In genomic region chr8:85027516-85027855, GRCm38 (mm10) we compare ENCODE assay signal across 8 mouse cellular contexts. TPM values are rescaled to one million over a fixed set of nuclear protein-coding genes. Genes with fewer than 3 reads are reported as not detected.
DNase-seq lines count a peak whose midpoint lies in the region; ATAC-seq and TF ChIP-seq lines count a peak whose summit lies in the region.

No protein-coding gene starts in this region.

- no peaks in the 10 kb centered on the region for H3K9me3 ChIP-seq in kidney, embryonic 16.5 days (ENCODE audit: low read length)
- no peaks in the 10 kb centered on the region for H3K9me3 ChIP-seq in hindbrain, embryonic 11.5 days (ENCODE audit: control insufficient read depth, low read length)
- H3K9me3 ChIP-seq in lung, postnatal 0 days (ENCODE audit: low read length), result no peaks in the 10 kb centered on the region

- DNase-seq in kidney, adult 18-20 months, result no peak
- DNase-seq in adipocyte (ENCODE audit: low spot score), result peak; percentile 38
- DNase-seq in hindbrain, embryonic 11.5 days (ENCODE audit: low spot score), result peak; percentile 35
- DNase-seq in lung, postnatal 0 days (ENCODE audit: low spot score), result no peak
- DNase-seq in frontal cortex, postnatal 10 days (ENCODE audit: low spot score in 2 of 2), result no peak
- DNase-seq in cerebellum, adult 11-12 months, result no peak

- ATAC-seq in kidney, embryonic 16.5 days (ENCODE audit: low FRiP score, low TSS enrichment), result no peak
- no peak for ATAC-seq in hindbrain, embryonic 11.5 days (ENCODE audit: low FRiP score)
- no peak for ATAC-seq in lung, postnatal 0 days
- ATAC-seq in monocyte, adult 5-6 weeks (replicated peaks; ENCODE audit: insufficient number of reproducible peaks, low FRiP score, low TSS enrichment, poor library complexity, severe bottlenecking), result no peak

- no peaks in the 10 kb centered on the region for H3K27me3 ChIP-seq in kidney, embryonic 16.5 days (ENCODE audit: insufficient read depth, low read length)
- H3K27me3 ChIP-seq in hindbrain, embryonic 11.5 days (ENCODE audit: control insufficient read depth, insufficient read depth, low read length), result no peaks in the 10 kb centered on the region
- H3K27me3 ChIP-seq in lung, postnatal 0 days (replicated peaks; ENCODE audit: insufficient read depth, low read length), result no peaks in the 10 kb centered on the region

- WGBS in kidney, embryonic 16.5 days, result under 1% methylated on average over 13 of the region's 13 CpGs
- WGBS in hindbrain, embryonic 11.5 days, result 2% methylated on average over 13 of the region's 13 CpGs
- WGBS in lung, postnatal 0 days, result 0% methylated on average over 13 of the region's 13 CpGs

- peak overlapping the region; percentile 100 for H3K4me3 ChIP-seq in kidney, embryonic 16.5 days (ENCODE audit: low read length)
- peak overlapping the region; percentile 100 for H3K4me3 ChIP-seq in hindbrain, embryonic 11.5 days (ENCODE audit: low read depth, low read length)
- H3K4me3 ChIP-seq in lung, postnatal 0 days (ENCODE audit: low read depth, low read length), result peak overlapping the region; percentile 88

- peaks cover 33% of the 10 kb centered on the region for H3K4me1 ChIP-seq in kidney, embryonic 16.5 days (ENCODE audit: insufficient read depth, low read length)
- H3K4me1 ChIP-seq in hindbrain, embryonic 11.5 days (replicated peaks; ENCODE audit: control insufficient read depth, insufficient read depth, low read length), result peaks cover 10% of the 10 kb centered on the region
- peaks cover 23% of the 10 kb centered on the region for H3K4me1 ChIP-seq in lung, postnatal 0 days (ENCODE audit: insufficient read depth, low read depth, low read length)

- peaks cover 37% of the 10 kb centered on the region for H3K36me3 ChIP-seq in kidney, embryonic 16.5 days (ENCODE audit: insufficient read depth, low read length)
- peaks cover 8% of the 10 kb centered on the region; the same call in 1 of the 2 replicates for H3K36me3 ChIP-seq in hindbrain, embryonic 11.5 days (ENCODE audit: control insufficient read depth, insufficient read depth, low read length)
- peaks cover 10% of the 10 kb centered on the region for H3K36me3 ChIP-seq in lung, postnatal 0 days (ENCODE audit: insufficient read depth, low read length)

- TF ChIP-seq EP300 in lung, postnatal 0 days (IDR thresholded peaks at IDR 0.05), result no peak

- H3K27ac ChIP-seq in kidney, embryonic 16.5 days (ENCODE audit: low read length), result peak overlapping the region; percentile 94
- H3K27ac ChIP-seq in hindbrain, embryonic 11.5 days (ENCODE audit: low read depth, low read length), result peak overlapping the region; percentile 75; the same call in 1 of the 2 replicates
- H3K27ac ChIP-seq in lung, postnatal 0 days (ENCODE audit: low read length), result peak overlapping the region; percentile 81

- TF ChIP-seq CTCF in lung, postnatal 0 days (IDR thresholded peaks at IDR 0.05), result no peak

- peak overlapping the region; percentile 100 for H3K9ac ChIP-seq in kidney, embryonic 16.5 days (replicated peaks; ENCODE audit: low read length)
- H3K9ac ChIP-seq in hindbrain, embryonic 11.5 days (ENCODE audit: low read depth, low read length), result peak overlapping the region; percentile 100
- H3K9ac ChIP-seq in lung, postnatal 0 days (replicated peaks; ENCODE audit: low read depth), result peak overlapping the region; percentile 95

- peak overlapping the region; percentile 83 for H3K4me2 ChIP-seq in kidney, embryonic 16.5 days (replicated peaks; ENCODE audit: low read depth, low read length)
- peak overlapping the region; percentile 60 for H3K4me2 ChIP-seq in hindbrain, embryonic 11.5 days (replicated peaks; ENCODE audit: low read depth, low read length)
- H3K4me2 ChIP-seq in lung, postnatal 0 days (replicated peaks; ENCODE audit: low read depth, low read length), result peak overlapping the region; percentile 88

RNA-seq across cellular contexts. Expression of gene Trir, which starts 0.9 kb away (rescaled TPM):
- polyA plus RNA-seq in kidney, embryonic 16.5 days (2015; fragmentation: Nextera tagmentation; extraction: Ambion mirVana), result 93.3 and 104 TPM in 2 replicates
- polyA plus RNA-seq in hindbrain, embryonic 11.5 days (2014; fragmentation: Nextera tagmentation; extraction: Ambion mirVana), result 180 and 186 TPM in 2 replicates
- 116 and 126 TPM in 2 replicates for polyA plus RNA-seq in lung, postnatal 0 days (2015; fragmentation: Nextera tagmentation; extraction: Ambion mirVana)
- 260 to 294 TPM (median 276 TPM) in 3 replicates for total RNA-seq in monocyte, adult 5-6 weeks (2017)

RNA-seq across cellular contexts. Expression of gene Asna1, which starts 2.4 kb away (rescaled TPM):
- polyA plus RNA-seq in kidney, embryonic 16.5 days (2015; fragmentation: Nextera tagmentation; extraction: Ambion mirVana), result 150 and 154 TPM in 2 replicates
- 134 TPM in 2 replicates for polyA plus RNA-seq in hindbrain, embryonic 11.5 days (2014; fragmentation: Nextera tagmentation; extraction: Ambion mirVana)
- polyA plus RNA-seq in lung, postnatal 0 days (2015; fragmentation: Nextera tagmentation; extraction: Ambion mirVana), result 80.9 and 83.1 TPM in 2 replicates
- total RNA-seq in monocyte, adult 5-6 weeks (2017), result 24.0 to 47.3 TPM (median 36.2 TPM) in 3 replicates

RNA-seq across cellular contexts. Expression of gene Tnpo2, which starts 9.2 kb away (rescaled TPM):
- polyA plus RNA-seq in kidney, embryonic 16.5 days (2015; fragmentation: Nextera tagmentation; extraction: Ambion mirVana), result 27.5 and 28.4 TPM in 2 replicates
- 18.8 and 24.6 TPM in 2 replicates for polyA plus RNA-seq in hindbrain, embryonic 11.5 days (2014; fragmentation: Nextera tagmentation; extraction: Ambion mirVana)
- polyA plus RNA-seq in lung, postnatal 0 days (2015; fragmentation: Nextera tagmentation; extraction: Ambion mirVana), result 16.4 and 18.0 TPM in 2 replicates
- 12.0 to 27.9 TPM (median 18.3 TPM) in 3 replicates for total RNA-seq in monocyte, adult 5-6 weeks (2017)

RNA-seq across cellular contexts. Expression of gene Best2, which starts 13.2 kb away (rescaled TPM):
- not detected in 2 replicates for polyA plus RNA-seq in kidney, embryonic 16.5 days (2015; fragmentation: Nextera tagmentation; extraction: Ambion mirVana)
- not detected in 2 replicates for polyA plus RNA-seq in hindbrain, embryonic 11.5 days (2014; fragmentation: Nextera tagmentation; extraction: Ambion mirVana)
- polyA plus RNA-seq in lung, postnatal 0 days (2015; fragmentation: Nextera tagmentation; extraction: Ambion mirVana), result not detected in 2 replicates
- not detected in 3 replicates for total RNA-seq in monocyte, adult 5-6 weeks (2017)

RNA-seq across cellular contexts. Expression of gene Fbxw9, which starts 32.4 kb away (rescaled TPM):
- polyA plus RNA-seq in kidney, embryonic 16.5 days (2015; fragmentation: Nextera tagmentation; extraction: Ambion mirVana), result 34.6 and 37.3 TPM in 2 replicates
- polyA plus RNA-seq in hindbrain, embryonic 11.5 days (2014; fragmentation: Nextera tagmentation; extraction: Ambion mirVana), result 27.2 and 27.4 TPM in 2 replicates
- polyA plus RNA-seq in lung, postnatal 0 days (2015; fragmentation: Nextera tagmentation; extraction: Ambion mirVana), result 34.8 and 35.6 TPM in 2 replicates
- 2.6 to 3.6 TPM (median 3.0 TPM) in 3 replicates for total RNA-seq in monocyte, adult 5-6 weeks (2017)

Comparison
In these comparisons a context has a peak if more than half of its experiments do, and no peak if none do; other contexts are left out.
1. DNase-seq: peak in adipocyte (single experiment) and hindbrain, embryonic 11.5 days (single experiment); none in kidney, adult 18-20 months (single experiment), lung, postnatal 0 days (single experiment), frontal cortex, postnatal 10 days (0 of 2) and cerebellum, adult 11-12 months (single experiment).
2. Peak in every context shown above with its lines, with median percentiles within 50 percentile points of each other: H3K27ac ChIP-seq, H3K4me2 ChIP-seq, H3K4me3 ChIP-seq and H3K9ac ChIP-seq.